Mouse (Mus musculus) lung, adult 2 months (tissue): Measurements from ENCODE around the gene Thoc5.
A peak's percentile ranks its signal among the peaks of the same experiment; 100 is the strongest.

Experiments used
- CTCF ChIP-seq: fragments of 200-500 bp; IDR thresholded peaks from 2 replicates; pipeline ENCODE4 v1.5.1; 2011; ENCODE audit warnings: mild to moderate bottlenecking, low read length, control low read depth; ENCODE audit not compliant: insufficient read depth
- POLR2A ChIP-seq: fragments of 200-500 bp; IDR thresholded peaks from 2 replicates; pipeline ENCODE4 v1.6.1; 2011; ENCODE audit warnings: low read depth, mild to moderate bottlenecking, control low read depth, low read length, borderline replicate concordance; ENCODE audit errors: extremely low read depth

- TF ChIP-seq CTCF = peak; percentile 85
- TF ChIP-seq POLR2A = no peak
Measured at GRCm38 (mm10) chr11:4972967-4973870, 78.1 kb downstream of the Thoc5 start.
